Mouse (Mus musculus) adrenal gland, postnatal 0 days (tissue): ENCODE results near the gene Fkbp8. TPM values are rescaled to one million over a fixed set of nuclear protein-coding genes. Genes with fewer than 3 reads are reported as not detected.

ENCODE experiments used
- polyA plus RNA-seq: library from polyadenylated mRNA; unstranded; fragments of >200 nt; fragmentation: Nextera tagmentation; extraction: Ambion mirVana; gene quantifications from 2 replicates; pipeline ENCODE4 v1.2.1, GENCODE M21; 2015

Fkbp8 gene
- polyA plus RNA-seq: 271 and 313 TPM in 2 replicates

DNA sequence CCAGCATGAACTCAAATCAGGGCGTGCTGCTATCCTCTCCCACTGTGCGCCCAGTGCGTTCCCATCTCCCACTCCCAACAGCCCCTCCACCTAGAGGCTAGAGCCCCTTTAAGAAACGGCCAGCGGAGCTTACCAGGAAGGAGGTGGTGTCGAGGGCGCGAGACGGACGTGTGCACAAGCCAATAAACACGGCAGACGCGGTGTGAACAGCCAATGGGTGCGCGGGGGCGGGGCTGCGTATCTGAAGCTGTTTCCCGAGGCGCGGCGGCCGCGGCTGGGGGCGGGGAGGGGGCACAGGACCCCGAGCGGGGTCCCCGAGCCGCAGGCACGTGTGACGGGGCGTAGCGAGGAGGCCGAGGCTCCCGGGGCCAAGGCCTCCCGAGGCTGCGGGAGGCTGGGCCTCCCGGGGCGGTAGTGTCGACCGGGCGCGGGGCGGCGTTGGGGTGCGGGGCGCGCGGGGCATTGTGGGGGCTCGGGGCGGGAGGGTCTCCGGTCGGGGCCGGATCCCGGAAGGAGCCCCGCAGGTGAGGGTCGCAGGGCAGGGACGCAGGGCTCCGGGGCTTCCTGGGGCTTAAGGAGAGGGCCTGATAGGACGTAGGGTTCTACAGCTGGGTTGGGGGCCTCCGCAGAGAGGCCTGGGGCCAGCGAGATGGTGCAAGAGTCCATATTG lies at the start of gene Fkbp8, which contains the start of gene Kxd1:
Gene Fkbp8 (plus strand): TSS at position 213 of the 670 bp plus-strand sequence.
Gene Kxd1 (minus strand): TSS at position 445 of the 670 bp plus-strand sequence.

DNA sequence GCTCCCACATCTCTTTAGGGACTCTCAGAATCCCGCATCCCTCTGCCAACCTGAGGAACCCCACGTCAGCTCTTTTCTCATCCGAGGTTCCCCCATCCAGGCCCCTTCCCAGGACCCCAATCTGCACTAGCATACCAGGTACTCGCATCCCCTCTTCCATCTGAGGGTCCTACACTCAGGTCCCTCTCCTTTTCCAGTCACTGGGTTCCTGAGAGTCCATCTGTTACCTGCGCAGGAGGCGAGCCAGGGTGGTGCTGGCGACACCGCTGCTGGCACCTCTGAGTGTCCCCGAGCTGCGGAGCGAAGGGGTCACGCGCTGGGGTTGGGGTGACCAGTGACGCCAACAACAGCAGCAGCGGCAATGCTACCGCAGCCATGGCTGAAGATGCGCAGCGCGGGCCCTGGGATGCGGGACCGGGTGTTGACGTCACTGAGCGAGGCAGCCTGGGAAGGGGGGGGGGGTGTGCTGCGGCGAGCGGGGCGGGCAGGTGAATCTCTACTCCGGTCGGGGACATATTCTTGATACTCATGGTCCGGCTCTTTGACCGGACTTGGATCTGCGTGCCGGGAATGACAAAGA lies 40.5 kb upstream of the Fkbp8 start, which contains the start of gene Tmem59l:
Gene Tmem59l (minus strand): TSS at position 418 of the 580 bp plus-strand sequence.

DNA sequence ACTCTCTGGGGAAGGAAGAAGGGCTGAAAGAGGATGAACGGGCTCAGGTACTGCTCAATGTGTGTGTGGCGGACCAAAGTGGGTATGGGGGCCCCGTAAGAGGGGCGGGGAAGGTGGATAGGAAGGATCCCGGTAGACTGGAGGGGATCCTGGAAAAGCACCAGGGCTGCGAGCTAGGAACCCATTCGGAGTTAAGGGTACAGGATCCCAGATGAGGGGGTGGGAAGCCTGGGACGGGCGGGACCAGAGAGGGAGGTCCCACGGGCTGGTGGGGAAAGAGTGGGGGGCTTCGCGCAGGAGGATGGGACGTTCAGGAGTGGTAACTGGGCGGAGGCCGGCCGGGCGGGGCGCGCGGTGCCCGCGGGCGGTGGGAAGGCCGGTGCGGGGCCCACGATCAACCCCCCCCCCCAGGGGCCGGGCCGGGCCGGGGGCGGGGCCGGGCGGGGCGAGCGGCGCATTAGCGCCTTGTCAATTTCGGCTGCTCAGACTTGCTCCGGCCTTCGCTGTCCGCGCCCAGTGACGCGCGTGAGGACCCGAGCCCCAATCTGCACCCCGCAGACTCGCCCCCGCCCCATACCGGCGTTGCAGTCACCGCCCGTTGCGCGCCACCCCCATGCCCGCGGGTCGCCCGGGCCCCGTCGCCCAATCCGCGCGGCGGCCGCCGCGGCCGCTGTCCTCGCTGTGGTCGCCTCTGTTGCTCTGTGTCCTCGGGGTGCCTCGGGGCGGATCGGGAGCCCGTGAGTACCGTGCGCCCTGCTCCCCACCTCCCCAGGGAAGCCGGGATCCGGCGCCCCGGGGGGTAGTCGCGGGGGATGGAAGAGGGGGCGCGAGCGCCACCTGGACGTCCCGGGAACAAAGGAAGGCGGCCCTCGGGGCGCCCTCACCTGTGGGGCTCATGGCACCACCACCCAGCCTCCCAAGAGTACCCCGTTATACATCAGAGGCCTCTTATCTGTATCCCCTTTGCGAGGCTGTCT lies 34.6 kb upstream of the Fkbp8 start, which contains the start of gene Crlf1:
Gene Crlf1 (plus strand): TSS at position 495 of the 977 bp plus-strand sequence.

DNA sequence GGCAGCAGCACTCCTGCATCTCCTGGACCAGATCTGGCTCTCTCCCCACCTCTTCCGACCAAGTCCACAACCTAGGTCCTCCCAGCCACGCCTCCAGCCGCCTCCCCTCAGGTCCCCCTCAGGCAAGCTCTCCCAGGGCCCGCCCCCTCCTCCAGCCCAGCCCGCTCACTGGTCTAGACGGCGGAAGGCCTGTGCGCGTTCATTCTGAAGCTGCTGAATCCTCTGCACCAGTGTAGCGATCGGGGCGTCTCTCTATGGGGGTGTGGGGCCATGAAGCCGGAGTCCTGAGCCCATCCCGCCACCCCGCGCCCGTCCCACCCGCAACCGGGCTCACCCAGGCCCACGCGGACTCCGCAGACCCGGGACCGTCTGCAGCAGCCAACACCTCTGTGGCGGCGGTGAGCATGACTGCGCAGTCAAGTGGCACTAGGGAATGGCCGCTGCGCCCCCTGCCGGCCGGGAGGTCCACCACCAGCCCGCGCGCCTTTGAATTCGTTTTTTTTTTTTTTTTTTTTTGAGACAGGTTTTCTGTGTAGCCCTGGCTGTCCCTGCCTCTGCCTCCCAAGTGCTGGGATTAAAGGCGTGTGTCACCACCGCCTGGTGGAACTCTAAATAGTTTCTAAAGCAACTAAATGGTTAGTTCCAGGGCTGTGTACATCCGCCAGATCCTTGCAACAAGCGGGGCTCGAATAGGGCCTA lies 21.0 kb upstream of the Fkbp8 start, which contains the start of gene Rex1bd:
Gene Rex1bd (minus strand): TSS at position 425 of the 699 bp plus-strand sequence.

DNA sequence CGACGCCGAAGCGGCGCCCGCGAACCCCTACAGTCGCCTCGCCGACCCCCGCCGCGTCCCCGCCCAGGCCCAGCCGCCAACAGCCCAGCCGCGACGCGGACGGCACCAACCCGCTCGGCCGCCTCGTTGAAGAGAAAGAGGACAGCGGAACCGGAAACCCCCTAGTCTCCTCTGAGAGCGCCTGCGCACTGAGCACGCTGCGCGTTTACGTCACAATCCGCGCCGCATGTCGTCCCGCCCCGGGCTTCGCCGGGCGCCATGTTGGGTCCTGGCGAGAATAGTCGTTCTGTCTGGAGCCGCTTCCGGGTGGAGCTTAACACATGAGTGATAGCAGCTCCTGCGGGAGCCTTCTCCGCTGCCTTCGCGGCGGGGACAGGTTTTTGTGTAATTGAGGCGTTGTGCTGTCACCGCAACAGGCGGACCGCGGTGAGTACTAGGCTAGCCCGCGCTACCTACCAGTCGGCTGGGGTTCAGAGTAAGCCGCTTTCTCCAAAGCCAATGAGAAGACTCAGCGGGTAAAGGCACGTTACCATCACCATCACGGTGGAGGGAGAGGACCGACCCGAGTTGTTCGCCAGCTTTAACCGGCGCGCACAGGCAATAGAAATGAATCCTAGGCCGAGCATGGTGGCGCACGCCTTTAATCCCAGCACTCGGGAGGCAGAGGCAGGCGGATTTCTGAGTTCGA lies 17.2 kb upstream of the Fkbp8 start, which contains the start of gene Uba52:
Gene Uba52 (minus strand): TSS at position 574 of the 688 bp plus-strand sequence.

DNA sequence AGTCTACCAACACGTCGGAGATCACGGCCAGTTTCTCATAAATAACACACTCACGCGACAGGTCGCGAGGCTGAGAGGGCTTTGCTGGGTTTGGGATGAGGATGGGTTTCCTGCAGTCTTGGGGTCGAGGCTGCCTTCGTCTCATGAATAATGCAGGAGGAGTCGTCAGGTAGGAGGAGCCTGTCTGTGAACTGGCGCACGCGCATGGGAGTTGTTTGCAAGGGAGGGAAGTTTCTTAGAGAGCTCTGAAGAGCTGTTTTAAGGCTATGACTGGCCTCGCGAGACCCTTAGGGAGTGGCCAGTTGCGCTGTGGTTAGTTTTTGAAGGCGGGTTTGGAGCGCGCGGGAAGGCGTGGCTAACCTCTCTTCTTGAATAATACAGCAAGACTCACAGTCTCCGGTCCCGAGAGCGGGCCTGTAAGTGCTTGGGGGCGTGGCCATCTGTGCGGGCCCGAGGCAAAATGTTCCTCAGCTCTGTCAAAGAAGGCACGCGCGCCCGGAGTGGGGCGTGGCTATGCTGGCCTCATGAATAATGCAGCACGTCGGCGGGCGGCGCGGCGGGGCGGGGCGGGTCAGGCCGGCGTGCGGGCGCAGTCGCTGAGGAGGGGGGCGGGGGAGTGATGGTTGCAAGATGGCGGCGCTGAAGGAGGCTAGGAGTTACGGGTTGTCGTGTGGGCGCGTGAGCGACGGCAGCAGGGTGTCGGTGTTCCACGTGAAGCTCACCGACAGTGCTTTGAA lies 11.7 kb downstream of the Fkbp8 start, which contains the start of gene Ell:
Gene Ell (plus strand): TSS at position 381 of the 737 bp plus-strand sequence.

Other genes starting within 250 kb of the Fkbp8 start
- gene Homer3, start 244.9 kb upstream of the Fkbp8 start, polyA plus RNA-seq: 26.4 and 30.5 TPM in 2 replicates
- gene Ddx49, start 225.2 kb upstream of the Fkbp8 start, polyA plus RNA-seq: 27.8 and 39.5 TPM in 2 replicates
- 287 and 324 TPM in 2 replicates for gene Cope, start 225.2 kb upstream of the Fkbp8 start, polyA plus RNA-seq
- gene Cers1, start 211.9 kb upstream of the Fkbp8 start, polyA plus RNA-seq: 4.8 and 6.9 TPM in 2 replicates
- 1.3 and 2.1 TPM in 2 replicates for gene Gdf1, start 197.9 kb upstream of the Fkbp8 start, polyA plus RNA-seq
- 9.1 and 11.2 TPM in 2 replicates for gene Upf1, start 174.4 kb upstream of the Fkbp8 start, polyA plus RNA-seq
- 0.19 and 0.43 TPM in 2 replicates for gene Comp, start 154.2 kb upstream of the Fkbp8 start, polyA plus RNA-seq
- 11.4 and 13.8 TPM in 2 replicates for gene Crtc1, start 88.1 kb upstream of the Fkbp8 start, polyA plus RNA-seq
- 14.9 and 21.4 TPM in 2 replicates for gene Klhl26, start 50.8 kb upstream of the Fkbp8 start, polyA plus RNA-seq
- 12.5 and 16.1 TPM in 2 replicates for gene Tmem59l, start 40.4 kb upstream of the Fkbp8 start, polyA plus RNA-seq
- gene Crlf1, start 34.6 kb upstream of the Fkbp8 start, polyA plus RNA-seq: 0.79 and 2.8 TPM in 2 replicates
- 186 and 214 TPM in 2 replicates for gene Rex1bd, start 21.0 kb upstream of the Fkbp8 start, polyA plus RNA-seq
- 813 and 866 TPM in 2 replicates for gene Uba52, start 16.9 kb upstream of the Fkbp8 start, polyA plus RNA-seq
- 62.6 and 81.0 TPM in 2 replicates for gene Kxd1, start 232 bp downstream of the Fkbp8 start, polyA plus RNA-seq
- 10.6 and 15.9 TPM in 2 replicates for gene Ell, start 11.7 kb downstream of the Fkbp8 start, polyA plus RNA-seq
- 85.1 and 85.8 TPM in 2 replicates for gene Isyna1, start 66.6 kb downstream of the Fkbp8 start, polyA plus RNA-seq
- 127 and 131 TPM in 2 replicates for gene Ssbp4, start 81.1 kb downstream of the Fkbp8 start, polyA plus RNA-seq
- gene Lrrc25, start 88.4 kb downstream of the Fkbp8 start, polyA plus RNA-seq: 4.8 and 5.1 TPM in 2 replicates
- 0.72 and 1.8 TPM in 2 replicates for gene Gdf15, start 104.7 kb downstream of the Fkbp8 start, polyA plus RNA-seq
- 45.9 and 87.4 TPM in 2 replicates for gene Pgpep1, start 132.7 kb downstream of the Fkbp8 start, polyA plus RNA-seq
- 186 and 193 TPM in 2 replicates for gene Lsm4, start 145.5 kb downstream of the Fkbp8 start, polyA plus RNA-seq
- gene Jund, start 171.2 kb downstream of the Fkbp8 start, polyA plus RNA-seq: 136 and 140 TPM in 2 replicates
- 0.04 and 0.05 TPM in 2 replicates for gene Iqcn, start 175.7 kb downstream of the Fkbp8 start, polyA plus RNA-seq
- 0.17 and 0.50 TPM in 2 replicates for gene Gm3336, start 190.8 kb downstream of the Fkbp8 start, polyA plus RNA-seq
- 0.05 and 0.72 TPM in 2 replicates for gene Pde4c, start 196.0 kb downstream of the Fkbp8 start, polyA plus RNA-seq
- 62.7 and 85.6 TPM in 2 replicates for gene Rab3a, start 227.0 kb downstream of the Fkbp8 start, polyA plus RNA-seq
- gene Mpv17l2, start 233.2 kb downstream of the Fkbp8 start, polyA plus RNA-seq: 97.0 and 178 TPM in 2 replicates
- gene Pik3r2, start 249.0 kb downstream of the Fkbp8 start, polyA plus RNA-seq: 28.8 and 38.7 TPM in 2 replicates